Mouse (Mus musculus): ENCODE results near the gene Iscu.

- TF ChIP-seq GATA1 (IDR thresholded peaks at IDR 0.05; ENCODE audit: low read length) (no peak), TAL1 (IDR thresholded peaks at IDR 0.05; ENCODE audit: low read length) (no peak)
Measured at GRCm38 (mm10) chr5:113730641-113731121, 41.9 kb upstream of the Iscu start.
